Mouse (Mus musculus) olfactory bulb, adult 2 months (tissue): ENCODE measurements around the gene Cacng7.

Source experiments
- CTCF ChIP-seq: fragments of 200-500 bp; IDR thresholded peaks from 2 replicates; pipeline ENCODE4 v1.5.1; 2012; ENCODE audit warnings: low read depth, mild to moderate bottlenecking, low read length, moderate library complexity; ENCODE audit not compliant: insufficient read depth
- POLR2A ChIP-seq: fragments of 200-500 bp; IDR thresholded peaks from 2 replicates; pipeline ENCODE4 v1.6.1; 2012; ENCODE audit warnings: mild to moderate bottlenecking, low read depth, low read length, moderate library complexity; ENCODE audit not compliant: insufficient read depth

DNA sequence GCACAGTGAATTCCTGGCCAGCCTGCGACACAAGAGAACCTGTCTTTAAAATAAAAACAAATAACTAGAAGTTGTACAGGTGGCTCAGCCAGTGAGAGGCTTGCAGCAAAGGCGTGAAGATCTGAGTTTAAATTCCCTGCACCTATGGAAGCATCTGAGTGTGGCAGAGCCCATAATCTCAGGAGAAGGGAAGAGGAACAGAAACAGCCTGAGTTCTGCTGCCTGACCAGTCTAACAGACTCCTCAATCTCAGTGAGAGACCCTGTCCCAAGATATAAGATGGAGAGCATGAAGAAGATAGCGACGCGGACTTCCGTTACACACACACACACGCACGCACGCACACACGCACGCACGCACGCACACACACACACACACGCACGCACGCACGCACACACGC is 55.0 kb downstream of the Cacng7 start:
- TF ChIP-seq POLR2A (no peak), CTCF (no peak)
